Mouse (Mus musculus): Measurements from ENCODE around the gene Morf4l2. TPM values are rescaled to one million over a fixed set of nuclear protein-coding genes. Genes with fewer than 3 reads are reported as not detected.
"Not testable (repeated sequence)": the region's sequence is repeated elsewhere in the genome, so short reads cannot be mapped to it uniquely, and the experiment has no call there.

Morf4l2 gene
- polyA plus RNA-seq, 1 experiment from 2014 or later = 170 TPM

GRCm38 (mm10) chrX:136708782-136709181 is 34.7 kb downstream of the Morf4l2 start:
- no peaks in the 10 kb centered on the region for H3K27me3 ChIP-seq (ENCODE audit: control insufficient read depth, insufficient read depth, low read depth, low read length)
- no peaks in the 10 kb centered on the region for H3K9me3 ChIP-seq (replicated peaks; ENCODE audit: control insufficient read depth, low read length)
- peak overlapping the region; percentile 41 for H3K9ac ChIP-seq (ENCODE audit: low read depth, low read length)
- peak overlapping the region; percentile 46 for H3K4me3 ChIP-seq (ENCODE audit: low read depth, low read length)
- no peak for ATAC-seq (ENCODE audit: low read depth)
- whole genome bisulfite sequencing (ENCODE audit: insufficient replicate concordance) = 29% methylated on average over 14 of the region's 14 CpGs
- no peaks in the 10 kb centered on the region for H3K4me1 ChIP-seq (ENCODE audit: control insufficient read depth, low read depth, low read length)
- peak overlapping the region; percentile 45 for H3K4me2 ChIP-seq (ENCODE audit: low read depth, low read length)
- H3K36me3 ChIP-seq (ENCODE audit: control insufficient read depth, insufficient read depth) = no peaks in the 10 kb centered on the region
- no peak overlapping the region for H3K27ac ChIP-seq (ENCODE audit: low read length)

DNA sequence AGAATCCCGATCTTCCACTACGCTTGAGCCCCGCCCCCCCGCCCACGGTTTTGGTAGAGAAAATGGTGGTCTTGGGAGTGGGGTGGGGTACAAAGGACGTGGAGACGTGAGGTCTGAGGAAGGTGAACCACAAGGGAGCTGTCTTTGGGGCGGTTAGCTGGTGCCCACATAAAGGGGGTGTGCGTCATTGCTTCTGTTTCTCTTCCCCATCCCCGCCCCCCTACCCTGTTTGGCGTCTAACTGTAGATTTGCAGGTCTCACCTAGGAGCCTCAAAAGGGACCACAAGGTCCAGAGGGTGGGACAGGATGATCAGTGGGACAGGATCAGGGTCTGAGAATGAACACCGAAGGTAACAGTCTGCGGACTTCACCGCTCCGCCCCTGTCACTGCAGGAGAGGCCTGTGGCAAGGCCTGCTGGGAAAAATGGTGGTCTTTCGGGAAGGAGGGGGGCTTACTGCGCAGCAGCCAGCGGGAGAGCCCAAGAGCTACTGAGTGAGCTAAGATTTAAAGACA is 35.3 kb downstream of the Morf4l2 start:
- peak overlapping the region; percentile 46 for H3K4me3 ChIP-seq (ENCODE audit: low read depth, low read length)
- ATAC-seq (ENCODE audit: low read depth) = no peak
- 21% methylated on average over 18 of the region's 18 CpGs for WGBS (ENCODE audit: insufficient replicate concordance)
- H3K36me3 ChIP-seq (ENCODE audit: control insufficient read depth, insufficient read depth) = no peaks in the 10 kb centered on the region
- H3K9ac ChIP-seq (ENCODE audit: low read depth, low read length) = peak overlapping the region; percentile 41
- H3K4me2 ChIP-seq (ENCODE audit: low read depth, low read length) = peak overlapping the region; percentile 45
- no peaks in the 10 kb centered on the region for H3K9me3 ChIP-seq (replicated peaks; ENCODE audit: control insufficient read depth, low read length)
- H3K4me1 ChIP-seq (ENCODE audit: control insufficient read depth, low read depth, low read length) = no peaks in the 10 kb centered on the region
- no peak overlapping the region for H3K27ac ChIP-seq (ENCODE audit: low read length)
- no peaks in the 10 kb centered on the region for H3K27me3 ChIP-seq (ENCODE audit: control insufficient read depth, insufficient read depth, low read depth, low read length)

DNA sequence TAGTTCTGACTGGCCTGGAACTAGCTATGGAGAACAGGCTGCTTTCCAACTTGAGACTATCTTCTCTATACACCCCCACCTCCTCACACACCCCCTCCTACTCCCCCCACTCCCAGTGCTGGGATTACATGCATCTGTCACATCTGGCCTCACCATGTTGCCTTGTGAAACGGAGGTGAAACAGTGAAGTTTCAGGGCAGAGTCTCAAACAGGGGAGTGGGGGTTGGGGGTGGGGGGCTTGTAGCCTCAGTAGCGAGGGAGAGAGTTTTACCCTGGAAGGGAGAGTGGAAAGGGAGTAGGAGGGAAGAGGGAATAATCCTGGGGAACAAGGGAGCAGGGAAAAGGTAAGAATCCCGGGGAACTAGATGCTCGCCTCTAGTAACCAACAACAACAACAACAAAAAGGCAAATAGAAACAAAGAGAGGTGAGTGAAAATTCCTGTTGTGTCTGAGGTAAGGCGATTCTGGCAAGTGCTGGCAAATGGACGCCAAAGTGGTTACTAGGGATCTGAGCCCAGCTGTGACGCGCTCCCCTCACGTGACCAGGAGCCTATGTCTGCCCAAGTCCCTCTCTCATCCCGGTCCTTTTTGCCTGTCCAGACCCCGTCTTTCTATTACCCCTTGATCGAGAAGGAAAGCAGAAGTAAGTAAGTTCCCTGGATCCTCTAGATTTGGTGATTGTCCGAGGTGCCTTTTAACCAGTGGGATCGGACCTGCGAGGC is 35.9 kb downstream of the Morf4l2 start, which contains the start of gene Tceal1:
Gene Tceal1 (plus strand): TSS at position 537 of the 722 bp plus-strand sequence.
- no peaks in the 10 kb centered on the region for H3K27me3 ChIP-seq (ENCODE audit: control insufficient read depth, insufficient read depth, low read depth, low read length)
- H3K4me1 ChIP-seq (ENCODE audit: control insufficient read depth, low read depth, low read length) = no peaks in the 10 kb centered on the region
- no peaks in the 10 kb centered on the region for H3K9me3 ChIP-seq (replicated peaks; ENCODE audit: control insufficient read depth, low read length)
- H3K4me3 ChIP-seq (ENCODE audit: low read depth, low read length) = peak within 1 kb of the TSS; percentile 46
- peak within 1 kb of the TSS; percentile 41 for H3K9ac ChIP-seq (ENCODE audit: low read depth, low read length)
- no peak within 1 kb of the TSS for H3K27ac ChIP-seq (ENCODE audit: low read length)
- H3K36me3 ChIP-seq (ENCODE audit: control insufficient read depth, insufficient read depth) = no peaks in the 10 kb centered on the region
- no peak for ATAC-seq (ENCODE audit: low read depth)
- peak within 1 kb of the TSS; percentile 45 for H3K4me2 ChIP-seq (ENCODE audit: low read depth, low read length)
- WGBS (ENCODE audit: insufficient replicate concordance) = 29% methylated on average over 15 of the region's 15 CpGs

DNA sequence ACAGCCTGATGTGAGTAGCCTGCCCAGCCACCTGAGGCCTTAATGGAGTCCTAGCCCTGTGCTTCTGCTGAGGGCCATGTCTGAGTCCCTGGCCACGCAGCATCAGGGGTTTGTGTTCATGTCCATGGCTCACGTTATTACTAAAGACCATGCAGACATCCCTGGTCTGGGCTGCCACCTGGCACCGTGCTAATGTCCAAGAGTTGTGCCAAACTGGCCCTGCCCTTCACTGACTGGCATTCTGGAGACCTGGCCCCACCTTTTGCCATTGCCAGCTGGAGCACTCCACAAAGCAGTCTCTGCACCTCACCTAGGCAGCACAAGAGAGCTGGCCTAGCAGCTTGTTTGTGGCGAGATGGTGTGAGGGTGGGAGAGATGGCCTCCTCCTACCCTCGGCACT is 50.3 kb downstream of the Morf4l2 start:
- H3K9ac ChIP-seq (ENCODE audit: low read depth, low read length) = no peak overlapping the region
- no peaks in the 10 kb centered on the region for H3K36me3 ChIP-seq (ENCODE audit: control insufficient read depth, insufficient read depth)
- H3K4me3 ChIP-seq (ENCODE audit: low read depth, low read length) = no peak overlapping the region
- no peak for ATAC-seq (ENCODE audit: low read depth)
- no peak overlapping the region for H3K27ac ChIP-seq (ENCODE audit: low read length)
- H3K4me2 ChIP-seq (ENCODE audit: low read depth, low read length) = no peak overlapping the region
- WGBS (ENCODE audit: insufficient replicate concordance) = 70% methylated on average over 5 of the region's 5 CpGs
- no peaks in the 10 kb centered on the region for H3K4me1 ChIP-seq (ENCODE audit: control insufficient read depth, low read depth, low read length)
- no peaks in the 10 kb centered on the region for H3K9me3 ChIP-seq (replicated peaks; ENCODE audit: control insufficient read depth, low read length)
- H3K27me3 ChIP-seq (ENCODE audit: control insufficient read depth, insufficient read depth, low read depth, low read length) = no peaks in the 10 kb centered on the region

GRCm38 (mm10) chrX:136692294-136692675 is 51.2 kb downstream of the Morf4l2 start:
- Histone ChIP-seq H3K4me3 (ENCODE audit: low read depth, low read length) (no peak overlapping the region), H3K4me2 (ENCODE audit: low read depth, low read length) (no peak overlapping the region), H3K36me3 (ENCODE audit: control insufficient read depth, insufficient read depth) (no peaks in the 10 kb centered on the region), H3K9me3 (replicated peaks; ENCODE audit: control insufficient read depth, low read length) (no peaks in the 10 kb centered on the region), H3K4me1 (ENCODE audit: control insufficient read depth, low read depth, low read length) (no peaks in the 10 kb centered on the region), H3K27ac (ENCODE audit: low read length) (no peak overlapping the region), H3K27me3 (ENCODE audit: control insufficient read depth, insufficient read depth, low read depth, low read length) (no peaks in the 10 kb centered on the region), H3K9ac (ENCODE audit: low read depth, low read length) (no peak overlapping the region)
- 64% methylated on average over 4 of the region's 4 CpGs for WGBS (ENCODE audit: insufficient replicate concordance)
- no peak for ATAC-seq (ENCODE audit: low read depth)

- not testable (repeated sequence) for H3K36me3 ChIP-seq (ENCODE audit: control insufficient read depth, insufficient read depth); H3K4me1 ChIP-seq (ENCODE audit: control insufficient read depth, low read depth, low read length); H3K27ac ChIP-seq (ENCODE audit: low read length); H3K4me3 ChIP-seq (ENCODE audit: low read depth, low read length); H3K27me3 ChIP-seq (ENCODE audit: control insufficient read depth, insufficient read depth, low read depth, low read length); H3K9me3 ChIP-seq (replicated peaks; ENCODE audit: control insufficient read depth, low read length); H3K4me2 ChIP-seq (ENCODE audit: low read depth, low read length); ATAC-seq (ENCODE audit: low read depth); H3K9ac ChIP-seq (ENCODE audit: low read depth, low read length)
- WGBS (ENCODE audit: insufficient replicate concordance) = 45% methylated on average over 3 of the region's 3 CpGs
Observed at GRCm38 (mm10) chrX:136691606-136692293, 51.7 kb downstream of the Morf4l2 start.

Other genes starting within 250 kb of the Morf4l2 start
- not detected in 2 replicates for gene Kir3dl1, start 225.7 kb downstream of the Morf4l2 start, polyA plus RNA-seq (2015; fragmentation: Nextera tagmentation; extraction: Ambion mirVana)
- gene Kir3dl2, start 199.6 kb downstream of the Morf4l2 start, polyA plus RNA-seq (2015; fragmentation: Nextera tagmentation; extraction: Ambion mirVana) = not detected in 2 replicates
- gene Tceal3, start 152.8 kb downstream of the Morf4l2 start, polyA plus RNA-seq (2015; fragmentation: Nextera tagmentation; extraction: Ambion mirVana) = 0.83 and 0.98 TPM in 2 replicates
- 0.86 and 0.99 TPM in 2 replicates for gene Tceal1, start 35.7 kb downstream of the Morf4l2 start, polyA plus RNA-seq (2015; fragmentation: Nextera tagmentation; extraction: Ambion mirVana)
- not detected in 2 replicates for gene Glra4, start 36.5 kb upstream of the Morf4l2 start, polyA plus RNA-seq (2015; fragmentation: Nextera tagmentation; extraction: Ambion mirVana)
- 0.22 and 0.34 TPM in 2 replicates for gene Plp1, start 79.0 kb upstream of the Morf4l2 start, polyA plus RNA-seq (2015; fragmentation: Nextera tagmentation; extraction: Ambion mirVana)
- not detected in 2 replicates for gene Rab9b, start 125.1 kb upstream of the Morf4l2 start, polyA plus RNA-seq (2015; fragmentation: Nextera tagmentation; extraction: Ambion mirVana)
- not detected in 2 replicates for gene H2bfm, start 183.6 kb upstream of the Morf4l2 start, polyA plus RNA-seq (2015; fragmentation: Nextera tagmentation; extraction: Ambion mirVana)
- 7.2 and 7.7 TPM in 2 replicates for gene Tmsb15b2, start 231.8 kb upstream of the Morf4l2 start, polyA plus RNA-seq (2015; fragmentation: Nextera tagmentation; extraction: Ambion mirVana)
- gene Tmsb15l, start 233.2 kb upstream of the Morf4l2 start, polyA plus RNA-seq (2015; fragmentation: Nextera tagmentation; extraction: Ambion mirVana) = 0.77 and 0.98 TPM in 2 replicates
- 5.5 and 5.7 TPM in 2 replicates for gene Tmsb15b1, start 233.2 kb upstream of the Morf4l2 start, polyA plus RNA-seq (2015; fragmentation: Nextera tagmentation; extraction: Ambion mirVana)
- 0.07 and 0.19 TPM in 2 replicates for gene Zcchc18, start 249.5 kb upstream of the Morf4l2 start, polyA plus RNA-seq (2015; fragmentation: Nextera tagmentation; extraction: Ambion mirVana)

All from liver, embryonic 16.5 days (tissue).